Comparison of ENCODE assay signal across 10 mouse cellular contexts in genomic region chr3:62527160-62527559, GRCm38 (mm10). TPM values are rescaled to one million over a fixed set of nuclear protein-coding genes. Genes with fewer than 3 reads are reported as not detected.
DNase-seq lines count a peak whose midpoint lies in the region; ATAC-seq and TF ChIP-seq lines count a peak whose summit lies in the region.
"Had no signal": no experiment of that assay in that cellular context is flagged by ENCODE, and none has a peak within 500 bp of the region (broad histone marks: within the 10 kb centered on the region; RNA-seq: fewer than 3 reads in every experiment).

No protein-coding gene starts in this region.

- H3K27ac ChIP-seq in embryonic facial prominence, embryonic 11.5 days (replicated peaks; ENCODE audit: low read depth, low read length), result no peak overlapping the region
- no peak overlapping the region for H3K27ac ChIP-seq in embryonic facial prominence, embryonic 10.5 days (replicated peaks)
- no peak overlapping the region for H3K27ac ChIP-seq in lung, postnatal 0 days (ENCODE audit: low read length)
- H3K27ac ChIP-seq in hindbrain, embryonic 14.5 days, result no peak overlapping the region
- H3K27ac ChIP-seq: limb, embryonic 15.5 days had no signal

- no peaks in the 10 kb centered on the region for H3K36me3 ChIP-seq in embryonic facial prominence, embryonic 11.5 days (replicated peaks; ENCODE audit: control insufficient read depth, insufficient read depth, low read depth, low read length)
- H3K36me3 ChIP-seq in embryonic facial prominence, embryonic 10.5 days (replicated peaks), result no peaks in the 10 kb centered on the region
- H3K36me3 ChIP-seq in lung, postnatal 0 days (ENCODE audit: insufficient read depth, low read length), result no peaks in the 10 kb centered on the region
- H3K36me3 ChIP-seq in hindbrain, embryonic 14.5 days (replicated peaks; ENCODE audit: control insufficient read depth, insufficient read depth), result no peaks in the 10 kb centered on the region
- H3K36me3 ChIP-seq: limb, embryonic 15.5 days had no signal

- no peak overlapping the region for H3K4me3 ChIP-seq in embryonic facial prominence, embryonic 11.5 days (ENCODE audit: low read depth, low read length)
- no peak overlapping the region for H3K4me3 ChIP-seq in embryonic facial prominence, embryonic 10.5 days
- H3K4me3 ChIP-seq in lung, postnatal 0 days (ENCODE audit: low read depth, low read length), result no peak overlapping the region
- no peak overlapping the region for H3K4me3 ChIP-seq in hindbrain, embryonic 14.5 days (replicated peaks; ENCODE audit: low read length)
- H3K4me3 ChIP-seq: limb, embryonic 15.5 days had no signal

- H3K4me1 ChIP-seq in embryonic facial prominence, embryonic 11.5 days (ENCODE audit: control insufficient read depth, insufficient read depth, low read length), result no peaks in the 10 kb centered on the region
- no peaks in the 10 kb centered on the region for H3K4me1 ChIP-seq in embryonic facial prominence, embryonic 10.5 days
- no peaks in the 10 kb centered on the region for H3K4me1 ChIP-seq in lung, postnatal 0 days (ENCODE audit: insufficient read depth, low read depth, low read length)
- no peaks in the 10 kb centered on the region for H3K4me1 ChIP-seq in hindbrain, embryonic 14.5 days (replicated peaks; ENCODE audit: control insufficient read depth, insufficient read depth, low read length)
- H3K4me1 ChIP-seq: limb, embryonic 15.5 days had no signal

- H3K27me3 ChIP-seq in embryonic facial prominence, embryonic 11.5 days (ENCODE audit: control insufficient read depth, insufficient read depth, low read length), result no peaks in the 10 kb centered on the region
- H3K27me3 ChIP-seq in embryonic facial prominence, embryonic 10.5 days (replicated peaks; ENCODE audit: low read depth, poor library complexity, severe bottlenecking), result no peaks in the 10 kb centered on the region
- no peaks in the 10 kb centered on the region for H3K27me3 ChIP-seq in lung, postnatal 0 days (replicated peaks; ENCODE audit: insufficient read depth, low read length)
- H3K27me3 ChIP-seq in hindbrain, embryonic 14.5 days (ENCODE audit: control insufficient read depth, insufficient read depth, low read length), result no peaks in the 10 kb centered on the region
- H3K27me3 ChIP-seq: limb, embryonic 15.5 days had no signal

- peak; percentile 62 for TF ChIP-seq CTCF in lung, postnatal 0 days (IDR thresholded peaks at IDR 0.05)

- peak; percentile 59 for DNase-seq in embryonic facial prominence, embryonic 11.5 days (ENCODE audit: low spot score)
- no peak for DNase-seq in embryonic facial prominence, embryonic 10.5 days (ENCODE audit: low spot score)
- DNase-seq in lung, postnatal 0 days (ENCODE audit: low spot score), result peak; percentile 17
- DNase-seq in lung, postnatal 10 days, result no peak
- DNase-seq in hindbrain, embryonic 14.5 days (ENCODE audit: low spot score), result peak; percentile 67
- peak; percentile 7 to 15 for DNase-seq in right cerebral cortex, postnatal 36 days (ENCODE audit: low spot score in 2 of 2)
- DNase-seq: cerebellum, adult 8-10 months had no signal

- WGBS in embryonic facial prominence, embryonic 11.5 days, result 50% methylated on average over 4 of the region's 4 CpGs
- WGBS in embryonic facial prominence, embryonic 10.5 days, result 48% methylated on average over 4 of the region's 4 CpGs
- 31% methylated on average over 4 of the region's 4 CpGs for WGBS in lung, postnatal 0 days
- 34% methylated on average over 4 of the region's 4 CpGs for WGBS in hindbrain, embryonic 14.5 days

- no peak for TF ChIP-seq EP300 in lung, postnatal 0 days (IDR thresholded peaks at IDR 0.05)

- no peak overlapping the region for H3K9ac ChIP-seq in embryonic facial prominence, embryonic 11.5 days (replicated peaks; ENCODE audit: low read length)
- no peak overlapping the region for H3K9ac ChIP-seq in lung, postnatal 0 days (replicated peaks; ENCODE audit: low read depth)
- H3K9ac ChIP-seq in hindbrain, embryonic 14.5 days, result no peak overlapping the region
- H3K9ac ChIP-seq: limb, embryonic 15.5 days had no signal

- H3K9me3 ChIP-seq in embryonic facial prominence, embryonic 11.5 days (replicated peaks; ENCODE audit: control insufficient read depth, low read length), result no peaks in the 10 kb centered on the region
- H3K9me3 ChIP-seq in embryonic facial prominence, embryonic 10.5 days, result no peaks in the 10 kb centered on the region
- H3K9me3 ChIP-seq in lung, postnatal 0 days (ENCODE audit: low read length), result no peaks in the 10 kb centered on the region
- H3K9me3 ChIP-seq in hindbrain, embryonic 14.5 days (ENCODE audit: control insufficient read depth, low read length), result no peaks in the 10 kb centered on the region
- H3K9me3 ChIP-seq: limb, embryonic 15.5 days had no signal

- ATAC-seq in embryonic facial prominence, embryonic 11.5 days (replicated peaks; ENCODE audit: insufficient number of reproducible peaks, low FRiP score, low TSS enrichment, low read depth), result no peak
- no peak for ATAC-seq in lung, postnatal 0 days
- ATAC-seq in hindbrain, embryonic 14.5 days (ENCODE audit: low FRiP score), result peak; percentile 48; the same call in 1 of the 2 replicates
- ATAC-seq in granulocyte monocyte progenitor cell, adult 5-6 weeks (replicated peaks; ENCODE audit: poor library complexity, severe bottlenecking), result no peak
- no peak for ATAC-seq in activated CD4-positive, CD25-positive, alpha-beta regulatory T cell, adult 4 months

- H3K4me2 ChIP-seq in embryonic facial prominence, embryonic 11.5 days (ENCODE audit: low read depth, low read length), result no peak overlapping the region
- no peak overlapping the region for H3K4me2 ChIP-seq in lung, postnatal 0 days (replicated peaks; ENCODE audit: low read depth, low read length)
- H3K4me2 ChIP-seq in hindbrain, embryonic 14.5 days (replicated peaks), result no peak overlapping the region
- H3K4me2 ChIP-seq: limb, embryonic 15.5 days had no signal

RNA-seq across cellular contexts. Expression of gene Dhx36, which starts 20.4 kb away (rescaled TPM):
- polyA plus RNA-seq in embryonic facial prominence, embryonic 11.5 days (2014; fragmentation: Nextera tagmentation; extraction: Ambion mirVana), result 47.8 and 53.4 TPM in 2 replicates
- polyA plus RNA-seq in embryonic facial prominence, embryonic 10.5 days (2016; fragmentation: Nextera tagmentation; extraction: Ambion mirVana), result 34.0 and 34.4 TPM in 2 replicates
- polyA plus RNA-seq in lung, postnatal 0 days (2015; fragmentation: Nextera tagmentation; extraction: Ambion mirVana), result 15.9 and 16.9 TPM in 2 replicates
- polyA plus RNA-seq in hindbrain, embryonic 14.5 days (2014; fragmentation: Nextera tagmentation; extraction: Ambion mirVana), result 51.9 and 54.9 TPM in 2 replicates
- 36.8 and 44.5 TPM in 2 replicates for total RNA-seq in granulocyte monocyte progenitor cell, adult 5-6 weeks (2014; fragmentation: Nextera tagmentation)
- total RNA-seq in granulocyte monocyte progenitor cell, adult 5-6 weeks (2017), result 41.2 and 52.7 TPM in 2 replicates
- 10 to 100 TPM; 17.6 to 22.3 TPM for polyA plus RNA-seq in activated CD4-positive, CD25-positive, alpha-beta regulatory T cell, adult 4 months (2017; shearing (Covaris generic))

Comparison
In these comparisons a context has a peak if more than half of its experiments do, and no peak if none do; other contexts are left out.
1. DNase-seq: peak in embryonic facial prominence, embryonic 11.5 days (single experiment), lung, postnatal 0 days (single experiment), hindbrain, embryonic 14.5 days (single experiment) and right cerebral cortex, postnatal 36 days (2 of 2); none in embryonic facial prominence, embryonic 10.5 days (single experiment) and lung, postnatal 10 days (single experiment).